8 mouse cellular contexts compared by ENCODE assay signal in genomic region chr5:120117161-120117560, GRCm38 (mm10). TPM values are rescaled to one million over a fixed set of nuclear protein-coding genes. Genes with fewer than 3 reads are reported as not detected.
DNase-seq lines count a peak whose midpoint lies in the region; ATAC-seq and TF ChIP-seq lines count a peak whose summit lies in the region.
"Not testable (repeated sequence)": the region's sequence is repeated elsewhere in the genome, so short reads cannot be mapped to it uniquely, and the experiment has no call there.

No protein-coding gene starts in this region.

- ATAC-seq in forebrain, embryonic 15.5 days (replicated peaks); kidney, embryonic 15.5 days (replicated peaks; ENCODE audit: low FRiP score); liver, embryonic 13.5 days (ENCODE audit: low read depth); midbrain, embryonic 12.5 days (ENCODE audit: low FRiP score, low read depth); stomach, embryonic 14.5 days (ENCODE audit: insufficient number of reproducible peaks, insufficient read depth, low FRiP score, low read depth): not testable (repeated sequence)

- peaks cover 19% of the 10 kb centered on the region for H3K27me3 ChIP-seq in CH12.LX (replicated peaks)
- H3K27me3 ChIP-seq in embryonic facial prominence, embryonic 10.5 days (replicated peaks; ENCODE audit: low read depth, poor library complexity, severe bottlenecking); forebrain, embryonic 15.5 days; hindbrain, embryonic 10.5 days (ENCODE audit: insufficient read depth, poor library complexity, severe bottlenecking); kidney, embryonic 15.5 days; liver, embryonic 13.5 days; midbrain, embryonic 12.5 days; stomach, embryonic 14.5 days (ENCODE audit: control insufficient read depth, insufficient read depth, low read length): not testable (repeated sequence)

- not testable (repeated sequence) for H3K9me3 ChIP-seq in CH12.LX (replicated peaks; ENCODE audit: low read length); embryonic facial prominence, embryonic 10.5 days; forebrain, embryonic 15.5 days; hindbrain, embryonic 10.5 days; kidney, embryonic 15.5 days (replicated peaks); liver, embryonic 13.5 days (replicated peaks); midbrain, embryonic 12.5 days; stomach, embryonic 14.5 days (ENCODE audit: control insufficient read depth, low read depth, low read length)

- H3K4me3 ChIP-seq in CH12.LX (replicated peaks in 1 of 3; ENCODE audit: low read depth in 2 of 3, low read length in 2 of 3, poor library complexity in 1 of 3): peak overlapping the region; percentile 90 to 98 (median 90)
- H3K4me3 ChIP-seq in embryonic facial prominence, embryonic 10.5 days: peak overlapping the region; percentile 77
- H3K4me3 ChIP-seq in forebrain, embryonic 15.5 days: peak overlapping the region; percentile 65
- peak overlapping the region; percentile 91 for H3K4me3 ChIP-seq in hindbrain, embryonic 10.5 days
- peak overlapping the region; percentile 61 for H3K4me3 ChIP-seq in kidney, embryonic 15.5 days (replicated peaks)
- peak overlapping the region; percentile 84 for H3K4me3 ChIP-seq in liver, embryonic 13.5 days (replicated peaks)
- peak overlapping the region; percentile 83 for H3K4me3 ChIP-seq in midbrain, embryonic 12.5 days
- peak overlapping the region; percentile 87 for H3K4me3 ChIP-seq in stomach, embryonic 14.5 days (ENCODE audit: low read depth, low read length)

- dilution Hi-C loops in CH12.LX (cut with MboI; ENCODE audit: extremely low pct_ligation_motif_present, extremely low pct_unique_long_range_greater_than_20kb, low sequenced_read_pairs): not testable (repeated sequence)

- peak overlapping the region; percentile 39 for H3K4me2 ChIP-seq in CH12.LX (ENCODE audit: insufficient read depth, low read depth, poor library complexity, severe bottlenecking)
- H3K4me2 ChIP-seq in forebrain, embryonic 15.5 days (replicated peaks): peak overlapping the region; percentile 89
- peak overlapping the region; percentile 82 for H3K4me2 ChIP-seq in kidney, embryonic 15.5 days
- H3K4me2 ChIP-seq in liver, embryonic 13.5 days: peak overlapping the region; percentile 90
- H3K4me2 ChIP-seq in midbrain, embryonic 12.5 days (replicated peaks): peak overlapping the region; percentile 84
- H3K4me2 ChIP-seq in stomach, embryonic 14.5 days (replicated peaks; ENCODE audit: low read depth, low read length): peak overlapping the region; percentile 86

- peaks cover 3 to 13% of the 10 kb centered on the region in 2 experiments for H3K4me1 ChIP-seq in CH12.LX (ENCODE audit: control insufficient read depth in 1 of 2, insufficient read depth in 2 of 2)
- H3K4me1 ChIP-seq in embryonic facial prominence, embryonic 10.5 days: peaks cover 12% of the 10 kb centered on the region
- not testable (repeated sequence) for H3K4me1 ChIP-seq in forebrain, embryonic 15.5 days; hindbrain, embryonic 10.5 days (replicated peaks); kidney, embryonic 15.5 days; midbrain, embryonic 12.5 days; stomach, embryonic 14.5 days (ENCODE audit: control insufficient read depth, insufficient read depth, low read length)
- peaks cover 20% of the 10 kb centered on the region for H3K4me1 ChIP-seq in liver, embryonic 13.5 days (replicated peaks)

- DNase-seq in CH12.LX (ENCODE audit: extremely low read depth); embryonic facial prominence, embryonic 10.5 days (ENCODE audit: low spot score); hindbrain, embryonic 10.5 days (ENCODE audit: low spot score); liver, embryonic 13.5 days: not testable (repeated sequence)

- H3K9ac ChIP-seq in CH12.LX (ENCODE audit: insufficient read depth, low read depth): peak overlapping the region; percentile 79; the same call in 1 of the 2 replicates
- not testable (repeated sequence) for H3K9ac ChIP-seq in forebrain, embryonic 15.5 days (replicated peaks); kidney, embryonic 15.5 days; midbrain, embryonic 12.5 days (replicated peaks); stomach, embryonic 14.5 days (replicated peaks; ENCODE audit: low read depth, low read length)
- H3K9ac ChIP-seq in liver, embryonic 13.5 days: peak overlapping the region; percentile 79

- TF ChIP-seq CTCF in CH12.LX (conservative IDR thresholded peaks at IDR 0.05 in 1 of 2, IDR thresholded peaks at IDR 0.05 in 1 of 2; ENCODE audit: low read depth in 2 of 2, low read length in 2 of 2): peak in 1 of 2 experiments; percentile 41; a peak in 2 of 4 replicates

- not testable (repeated sequence) for H3K27ac ChIP-seq in CH12.LX (ENCODE audit: insufficient read depth, low read depth); embryonic facial prominence, embryonic 10.5 days (replicated peaks); forebrain, embryonic 15.5 days (replicated peaks); hindbrain, embryonic 10.5 days; kidney, embryonic 15.5 days; liver, embryonic 13.5 days; midbrain, embryonic 12.5 days (replicated peaks); stomach, embryonic 14.5 days (ENCODE audit: low read length)

- in situ Hi-C loops in CH12.LX (cut with MboI; ENCODE audit: low pct_ligation_motif_present, low pct_unique_long_range_greater_than_20kb, low sequenced_read_pairs): not testable (repeated sequence)

- TF ChIP-seq EP300 in CH12.LX (IDR thresholded peaks at IDR 0.05; ENCODE audit: low read length): not testable (repeated sequence)

- 52% methylated on average over 3 of the region's 3 CpGs for WGBS in embryonic facial prominence, embryonic 10.5 days
- WGBS in forebrain, embryonic 15.5 days: 41% methylated on average over 3 of the region's 3 CpGs
- 53% methylated on average over 3 of the region's 3 CpGs for WGBS in hindbrain, embryonic 10.5 days
- WGBS in kidney, embryonic 15.5 days: 59% methylated on average over 3 of the region's 3 CpGs
- 35% methylated on average over 3 of the region's 3 CpGs for WGBS in liver, embryonic 13.5 days (ENCODE audit: insufficient replicate concordance)
- 49% methylated on average over 3 of the region's 3 CpGs for WGBS in midbrain, embryonic 12.5 days
- 52% methylated on average over 3 of the region's 3 CpGs for WGBS in stomach, embryonic 14.5 days

- TF ChIP-seq POLR2A in CH12.LX (IDR thresholded peaks at IDR 0.05; ENCODE audit: low read depth, low read length): not testable (repeated sequence)

- H3K36me3 ChIP-seq in CH12.LX (replicated peaks in 1 of 2; ENCODE audit: control insufficient read depth in 1 of 2, insufficient read depth in 1 of 2, low read length in 1 of 2): peaks cover 34 to 43% of the 10 kb centered on the region in 2 experiments
- H3K36me3 ChIP-seq in embryonic facial prominence, embryonic 10.5 days (replicated peaks): peaks cover 36% of the 10 kb centered on the region
- peaks cover 27% of the 10 kb centered on the region for H3K36me3 ChIP-seq in forebrain, embryonic 15.5 days
- peaks cover 39% of the 10 kb centered on the region for H3K36me3 ChIP-seq in hindbrain, embryonic 10.5 days
- H3K36me3 ChIP-seq in kidney, embryonic 15.5 days: peaks cover 37% of the 10 kb centered on the region
- peaks cover 38% of the 10 kb centered on the region for H3K36me3 ChIP-seq in liver, embryonic 13.5 days
- peaks cover 30% of the 10 kb centered on the region for H3K36me3 ChIP-seq in midbrain, embryonic 12.5 days
- peaks cover 23% of the 10 kb centered on the region for H3K36me3 ChIP-seq in stomach, embryonic 14.5 days (ENCODE audit: control insufficient read depth, insufficient read depth, low read length)

- H3K79me2 ChIP-seq in CH12.LX (replicated peaks; ENCODE audit: control insufficient read depth, extremely low read depth, insufficient read depth, poor library complexity, severe bottlenecking): peaks cover 15% of the 10 kb centered on the region

- TF ChIP-seq RAD21 in CH12.LX (IDR thresholded peaks at IDR 0.05; ENCODE audit: low read depth, low read length): not testable (repeated sequence)

RNA-seq across cellular contexts. Expression of gene Rbm19, which starts 0.9 kb away (rescaled TPM):
- 56.5 and 76.1 TPM in 2 replicates for total RNA-seq in CH12.LX (2012; rRNA removed)
- total RNA-seq in CH12.LX (2014; rRNA removed): 30.6 and 36.2 TPM in 2 replicates
- polyA plus RNA-seq in CH12.LX (2012; ENCODE audit: insufficient read length, low read depth): 81.4 and 94.6 TPM in 2 replicates
- 37.5 and 38.5 TPM in 2 replicates for polyA plus RNA-seq in embryonic facial prominence, embryonic 10.5 days (2016; fragmentation: Nextera tagmentation; extraction: Ambion mirVana)
- polyA plus RNA-seq in forebrain, embryonic 15.5 days (2015; fragmentation: Nextera tagmentation; extraction: Ambion mirVana): 15.2 and 19.3 TPM in 2 replicates
- 27.6 and 31.9 TPM in 2 replicates for polyA plus RNA-seq in hindbrain, embryonic 10.5 days (2016; fragmentation: Nextera tagmentation; extraction: Ambion mirVana)
- 25.0 and 25.9 TPM in 2 replicates for polyA plus RNA-seq in kidney, embryonic 15.5 days (2015; fragmentation: Nextera tagmentation; extraction: Ambion mirVana)
- polyA plus RNA-seq in liver, embryonic 13.5 days (2015; fragmentation: Nextera tagmentation; extraction: Ambion mirVana): 18.4 and 19.4 TPM in 2 replicates
- polyA plus RNA-seq in midbrain, embryonic 12.5 days (2016; fragmentation: Nextera tagmentation; extraction: Ambion mirVana): 26.7 and 29.5 TPM in 2 replicates
- 21.6 and 22.4 TPM in 2 replicates for polyA plus RNA-seq in stomach, embryonic 14.5 days (2014; fragmentation: Nextera tagmentation; extraction: Ambion mirVana)

Comparison
In these comparisons a context has a peak if more than half of its experiments do, and no peak if none do; other contexts are left out.
1. H3K4me2 ChIP-seq: peak in every context shown above with its lines; median percentile 90 in liver, embryonic 13.5 days; 89 in forebrain, embryonic 15.5 days; 86 in stomach, embryonic 14.5 days; 84 in midbrain, embryonic 12.5 days; 82 in kidney, embryonic 15.5 days; 39 in CH12.LX.